Mouse (Mus musculus) thymus, adult 2 months (tissue): ENCODE results near the gene Umad1.

Source experiments
- CTCF ChIP-seq: fragments of 200-500 bp; IDR thresholded peaks from 2 replicates; pipeline ENCODE4 v1.5.1; 2012; ENCODE audit warnings: mild to moderate bottlenecking, control low read depth, low read length, moderate library complexity, borderline replicate concordance; ENCODE audit not compliant: control insufficient read depth, poor library complexity, insufficient read depth; ENCODE audit errors: extremely low read depth
- POLR2A ChIP-seq: fragments of 200-500 bp; IDR thresholded peaks from 2 replicates; pipeline ENCODE4 v1.6.1; 2012; ENCODE audit warnings: mild to moderate bottlenecking, low read length, control low read depth, moderate library complexity; ENCODE audit not compliant: control insufficient read depth, poor library complexity, insufficient read depth; ENCODE audit errors: extremely low read depth

DNA sequence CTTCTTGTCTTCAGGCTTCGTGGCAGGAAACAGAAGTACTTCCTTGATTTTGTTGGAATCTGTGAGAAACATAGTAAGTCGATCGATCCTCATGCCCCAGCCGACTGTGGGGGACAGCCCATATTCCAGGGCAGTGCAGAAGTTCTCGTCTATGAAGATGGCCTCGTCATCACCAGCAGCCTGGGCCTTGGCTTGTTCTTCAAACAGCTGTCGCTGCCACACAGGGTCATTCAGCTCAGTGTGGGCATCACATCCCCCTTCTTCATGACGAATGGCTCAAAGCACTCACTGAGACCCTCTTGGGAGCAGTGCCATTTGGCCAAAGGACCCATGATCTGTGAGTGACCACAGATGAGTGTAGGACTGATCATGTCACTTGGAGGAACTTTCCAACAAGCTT is 118.6 kb downstream of the Umad1 start:
- no peak for TF ChIP-seq POLR2A
- TF ChIP-seq CTCF, result no peak
